Mouse (Mus musculus) embryonic facial prominence, embryonic 12.5 days (tissue): ENCODE results near the gene Mbd3. TPM values are rescaled to one million over a fixed set of nuclear protein-coding genes. Genes with fewer than 3 reads are reported as not detected.

Experiments used
- ATAC-seq: fragments of 200-750 bp; cut with Nextera tagmentation; 2 replicates; pipeline ENCODE4 v1.8.0; 2017; ENCODE audit not compliant: insufficient number of reproducible peaks, insufficient read depth, low FRiP score, low TSS enrichment
- H3K27ac ChIP-seq: fragments of 300-500 bp; sonication (generic); 2 replicates; pipeline ENCODE4 v1.5.1; 2016; ENCODE audit warnings: mild to moderate bottlenecking
- H3K27me3 ChIP-seq: fragments of 300-500 bp; sonication (generic); 2 replicates; pipeline ENCODE4 v1.6.1; 2016; ENCODE audit warnings: mild to moderate bottlenecking, moderate library complexity
- H3K36me3 ChIP-seq: fragments of 300-500 bp; sonication (generic); 2 replicates; pipeline ENCODE4 v1.6.1; 2016; ENCODE audit warnings: mild to moderate bottlenecking
- H3K4me1 ChIP-seq: fragments of 300-500 bp; sonication (generic); 2 replicates; pipeline ENCODE4 v1.6.1; 2016
- H3K4me2 ChIP-seq: fragments of 300-500 bp; sonication (generic); replicated peaks from 2 replicates; pipeline ENCODE4 v1.6.1; 2016; ENCODE audit warnings: mild to moderate bottlenecking, moderate library complexity
- H3K4me3 ChIP-seq: fragments of 300-500 bp; sonication (generic); 2 replicates; pipeline ENCODE4 v1.5.1; 2016; ENCODE audit warnings: mild to moderate bottlenecking
- H3K9ac ChIP-seq: fragments of 300-500 bp; sonication (generic); 2 replicates; pipeline ENCODE4 v1.6.1; 2016; ENCODE audit warnings: mild to moderate bottlenecking, moderate library complexity
- H3K9me3 ChIP-seq: fragments of 300-500 bp; sonication (generic); 2 replicates; pipeline ENCODE4 v1.6.1; 2016; ENCODE audit warnings: mild to moderate bottlenecking, moderate library complexity
- WGBS: fragments of 180-500 bp; shearing (Covaris S2); methylation state at CpG from one replicate; pipeline ENCODE4 v1.1.7; 2016; 5-methylcytosine and 5-hydroxymethylcytosine counted together
- polyA plus RNA-seq: library from polyadenylated mRNA; unstranded; fragments of >200 nt; fragmentation: Nextera tagmentation; extraction: Ambion mirVana; gene quantifications from 2 replicates; pipeline ENCODE4 v1.2.1, GENCODE M21; 2016

Gene Mbd3
- polyA plus RNA-seq, 1 experiment from 2014 or later: 332 TPM

- no peak overlapping the region for H3K9ac ChIP-seq
- peaks cover 59% of the 10 kb centered on the region for H3K36me3 ChIP-seq
- H3K27me3 ChIP-seq: no peaks in the 10 kb centered on the region
- H3K27ac ChIP-seq: no peak overlapping the region
- H3K4me2 ChIP-seq: no peak overlapping the region
- ATAC-seq: no peak
- no peaks in the 10 kb centered on the region for H3K9me3 ChIP-seq
- 88% methylated on average over 9 of the region's 9 CpGs for WGBS
- H3K4me1 ChIP-seq: peaks cover 8% of the 10 kb centered on the region; the same call in 1 of the 2 replicates
- H3K4me3 ChIP-seq: no peak overlapping the region
These were observed 8.7 kb downstream of the Mbd3 start for GRCm38 (mm10) chr10:80390697-80391096.

GRCm38 (mm10) chr10:80389185-80389708 is 10.1 kb downstream of the Mbd3 start:
- no peaks in the 10 kb centered on the region for H3K27me3 ChIP-seq
- H3K36me3 ChIP-seq: peaks cover 55% of the 10 kb centered on the region
- peaks cover 22% of the 10 kb centered on the region for H3K4me1 ChIP-seq
- no peak overlapping the region for H3K4me3 ChIP-seq
- H3K27ac ChIP-seq: no peak overlapping the region
- WGBS: 82% methylated on average over 4 of the region's 4 CpGs
- H3K9ac ChIP-seq: no peak overlapping the region
- H3K4me2 ChIP-seq: no peak overlapping the region
- ATAC-seq: no peak
- no peaks in the 10 kb centered on the region for H3K9me3 ChIP-seq

- no peak overlapping the region for H3K27ac ChIP-seq
- peaks cover 27% of the 10 kb centered on the region for H3K4me1 ChIP-seq
- no peak for ATAC-seq
- H3K9ac ChIP-seq: no peak overlapping the region
- 18% methylated on average over 2 of the region's 2 CpGs for WGBS
- peaks cover 54% of the 10 kb centered on the region for H3K36me3 ChIP-seq
- no peaks in the 10 kb centered on the region for H3K9me3 ChIP-seq
- no peak overlapping the region for H3K4me3 ChIP-seq
- peak overlapping the region; percentile 71; the same call in 1 of the 2 replicates for H3K4me2 ChIP-seq
- no peaks in the 10 kb centered on the region for H3K27me3 ChIP-seq
These were observed 10.6 kb downstream of the Mbd3 start for GRCm38 (mm10) chr10:80388731-80389130.

- Histone ChIP-seq H3K27ac (peak within 1 kb of the TSS; percentile 89), H3K4me1 (peaks cover 38% of the 10 kb centered on the region), H3K27me3 (no peaks in the 10 kb centered on the region), H3K9me3 (no peaks in the 10 kb centered on the region), H3K9ac (peak within 1 kb of the TSS; percentile 90), H3K36me3 (peaks cover 53% of the 10 kb centered on the region), H3K4me3 (peak within 1 kb of the TSS; percentile 98), H3K4me2 (peak within 1 kb of the TSS; percentile 81)
- 0 out of 2 replicates have a peak, but pooled peaks have one; percentile 6 for ATAC-seq
- WGBS: 2% methylated on average over 26 of the region's 61 CpGs
These were observed 11.8 kb downstream of the Mbd3 start, which contains the start of gene Mex3d for GRCm38 (mm10) chr10:80387522-80387959. Mex3d (minus strand) TSS chr10:80387659.

GRCm38 (mm10) chr10:80386735-80387471 is 12.4 kb downstream of the Mbd3 start:
- under 1% methylated on average over 84 of the region's 94 CpGs for WGBS
- H3K27me3 ChIP-seq: no peaks in the 10 kb centered on the region
- ATAC-seq: no peak
- peaks cover 53% of the 10 kb centered on the region for H3K36me3 ChIP-seq
- peaks cover 38% of the 10 kb centered on the region for H3K4me1 ChIP-seq
- peak overlapping the region; percentile 89 for H3K27ac ChIP-seq
- peak overlapping the region; percentile 90 for H3K9ac ChIP-seq
- peak overlapping the region; percentile 81 for H3K4me2 ChIP-seq
- H3K9me3 ChIP-seq: no peaks in the 10 kb centered on the region
- peak overlapping the region; percentile 98 for H3K4me3 ChIP-seq

GRCm38 (mm10) chr10:80385811-80386734 is 13.3 kb downstream of the Mbd3 start:
- H3K9me3 ChIP-seq: no peaks in the 10 kb centered on the region
- peak; percentile 52 for ATAC-seq
- H3K9ac ChIP-seq: peak overlapping the region; percentile 90
- H3K4me1 ChIP-seq: peaks cover 38% of the 10 kb centered on the region
- H3K36me3 ChIP-seq: peaks cover 53% of the 10 kb centered on the region
- H3K27ac ChIP-seq: peak overlapping the region; percentile 89
- H3K4me3 ChIP-seq: peak overlapping the region; percentile 98
- H3K4me2 ChIP-seq: peak overlapping the region; percentile 81
- under 1% methylated on average over 34 of the region's 34 CpGs for WGBS
- no peaks in the 10 kb centered on the region for H3K27me3 ChIP-seq

DNA sequence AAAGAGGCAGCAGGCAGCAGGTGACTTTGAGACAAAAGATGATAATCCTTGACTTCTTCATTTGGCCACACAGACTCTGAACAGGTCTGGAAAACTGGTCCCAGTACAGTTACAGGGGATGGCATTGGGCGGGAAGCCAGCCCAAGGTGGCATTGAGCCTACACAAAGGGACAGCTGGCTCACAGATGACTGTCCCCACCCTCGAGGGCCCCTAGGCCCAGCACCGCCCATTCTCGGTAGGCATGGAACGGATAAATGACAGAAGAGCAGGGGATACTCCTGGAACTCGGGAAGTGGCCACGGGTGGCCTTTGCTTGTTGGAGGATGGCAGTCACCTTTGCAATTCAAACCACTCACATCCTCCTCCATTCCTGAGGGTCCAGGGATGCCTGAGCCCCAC is 14.0 kb downstream of the Mbd3 start:
- no peak for ATAC-seq
- Histone ChIP-seq H3K4me1 (peaks cover 38% of the 10 kb centered on the region), H3K27ac (peak overlapping the region; percentile 89), H3K9me3 (no peaks in the 10 kb centered on the region), H3K36me3 (peaks cover 53% of the 10 kb centered on the region), H3K9ac (peak overlapping the region; percentile 90), H3K4me3 (peak overlapping the region; percentile 98), H3K27me3 (no peaks in the 10 kb centered on the region), H3K4me2 (peak overlapping the region; percentile 81)
- WGBS: 8% methylated on average over 7 of the region's 7 CpGs

DNA sequence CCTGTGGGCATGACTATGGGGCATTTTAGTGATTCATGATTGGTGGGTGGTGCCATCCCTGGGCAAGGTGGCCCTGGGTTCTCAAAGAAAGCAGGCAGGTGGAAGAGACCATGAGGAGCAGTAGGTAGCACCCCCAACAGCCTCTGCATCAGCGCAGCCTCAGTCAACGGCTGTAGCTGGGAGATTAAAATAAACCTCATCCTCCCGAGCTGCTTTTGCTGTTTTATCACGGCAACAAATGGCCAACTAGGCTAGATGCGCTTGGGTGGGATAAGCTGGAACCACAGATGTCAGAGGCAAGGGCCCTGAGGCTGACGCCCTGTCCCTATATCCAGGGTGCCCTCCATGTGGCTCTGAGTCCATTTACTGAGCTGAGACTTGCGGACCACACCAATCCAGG is 14.6 kb downstream of the Mbd3 start:
- Histone ChIP-seq H3K36me3 (peaks cover 51% of the 10 kb centered on the region), H3K9ac (peak overlapping the region; percentile 90), H3K9me3 (no peaks in the 10 kb centered on the region), H3K4me2 (peak overlapping the region; percentile 81), H3K4me3 (peak overlapping the region; percentile 98), H3K4me1 (peaks cover 38% of the 10 kb centered on the region), H3K27me3 (no peaks in the 10 kb centered on the region), H3K27ac (peak overlapping the region; percentile 89)
- 75% methylated on average over 7 of the region's 7 CpGs for WGBS
- ATAC-seq: no peak

GRCm38 (mm10) chr10:80384115-80384639 is 15.2 kb downstream of the Mbd3 start:
- whole genome bisulfite sequencing: 78% methylated on average over 4 of the region's 4 CpGs
- Histone ChIP-seq H3K4me3 (peak overlapping the region; percentile 98), H3K36me3 (peaks cover 55% of the 10 kb centered on the region), H3K9ac (peak overlapping the region; percentile 90), H3K4me2 (peak overlapping the region; percentile 81), H3K9me3 (no peaks in the 10 kb centered on the region), H3K27ac (0 out of 2 replicates have a peak overlapping the region, but pooled peaks have one; percentile 17), H3K4me1 (peaks cover 38% of the 10 kb centered on the region), H3K27me3 (no peaks in the 10 kb centered on the region)
- no peak for ATAC-seq

DNA sequence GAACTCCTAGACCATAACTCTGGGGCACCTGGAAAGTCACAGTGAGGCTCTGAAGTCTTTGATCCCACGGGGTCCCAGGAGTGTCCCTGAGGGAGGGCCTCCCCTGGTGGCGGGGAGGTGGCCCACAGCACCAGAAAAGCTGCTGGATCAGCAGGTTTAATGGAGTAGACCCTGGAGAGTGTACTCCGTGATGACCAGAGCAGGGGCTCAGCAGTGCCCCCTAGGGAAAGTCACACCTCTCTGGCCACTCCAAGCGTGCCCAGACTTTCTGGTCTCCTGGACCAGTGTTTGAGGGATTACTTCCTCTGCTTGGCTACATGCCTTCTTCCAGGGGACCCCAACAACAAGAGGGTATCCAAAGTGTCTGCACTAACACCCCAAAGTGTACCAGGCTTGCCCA is 15.9 kb downstream of the Mbd3 start:
- H3K4me2 ChIP-seq: 0 out of 2 replicates have a peak overlapping the region, but pooled peaks have one; percentile 81
- no peak overlapping the region for H3K4me3 ChIP-seq
- H3K9ac ChIP-seq: 0 out of 2 replicates have a peak overlapping the region, but pooled peaks have one; percentile 2
- peaks cover 35% of the 10 kb centered on the region for H3K4me1 ChIP-seq
- 67% methylated on average over 4 of the region's 4 CpGs for WGBS
- H3K36me3 ChIP-seq: peaks cover 56% of the 10 kb centered on the region
- no peak overlapping the region for H3K27ac ChIP-seq
- no peaks in the 10 kb centered on the region for H3K27me3 ChIP-seq
- no peak for ATAC-seq
- no peaks in the 10 kb centered on the region for H3K9me3 ChIP-seq
